Mouse (Mus musculus) lung, adult 2 months (tissue): ENCODE measurements around the gene Mrps18a. TPM values are rescaled to one million over a fixed set of nuclear protein-coding genes. Genes with fewer than 3 reads are reported as not detected.

ENCODE experiments used
- DNase-seq: peaks from one replicate; pipeline ENCODE4 v3.0.0; 2022
- H3K4me1 ChIP-seq: fragments of 200-500 bp; 2 replicates; pipeline ENCODE4 v1.6.1; 2011; ENCODE audit warnings: low read length; ENCODE audit not compliant: control insufficient read depth, insufficient read depth
- H3K4me3 ChIP-seq: fragments of 200-500 bp; replicated peaks from 2 replicates; pipeline ENCODE3; 2011; ENCODE audit warnings: low read depth, mild to moderate bottlenecking, control low read depth, low read length; ENCODE audit errors: extremely low read depth
- CTCF ChIP-seq: fragments of 200-500 bp; IDR thresholded peaks from 2 replicates; pipeline ENCODE4 v1.5.1; 2011; ENCODE audit warnings: mild to moderate bottlenecking, low read length, control low read depth; ENCODE audit not compliant: insufficient read depth
- POLR2A ChIP-seq: fragments of 200-500 bp; IDR thresholded peaks from 2 replicates; pipeline ENCODE4 v1.6.1; 2011; ENCODE audit warnings: low read depth, mild to moderate bottlenecking, control low read depth, low read length, borderline replicate concordance; ENCODE audit errors: extremely low read depth
- WGBS: fragments of 180-500 bp; shearing (Covaris S2); methylation state at CpG from one replicate; pipeline ENCODE4 v1.1.7; 2018; 5-methylcytosine and 5-hydroxymethylcytosine counted together
- polyA plus RNA-seq: library from polyadenylated mRNA; depleted of rRNA; stranded (reverse); fragments of >200 nt; gene quantifications from 2 replicates; pipeline ENCODE4 v1.2.3, GENCODE M21; 2012; rRNA removed

The Mrps18a gene
- 41.3 and 44.9 TPM in 2 replicates for polyA plus RNA-seq

- DNase-seq: peak; percentile 78
- H3K4me1 ChIP-seq: peaks cover 14% of the 10 kb centered on the region
- no peak for TF ChIP-seq CTCF
- TF ChIP-seq POLR2A: peak; percentile 78; the same call in 1 of the 2 replicates
- 5% methylated on average over 38 of the region's 38 CpGs for WGBS
- H3K4me3 ChIP-seq: peak within 1 kb of the TSS; percentile 87
Observed at GRCm38 (mm10) chr17:46110402-46111289, at the start of gene Mrps18a. Mrps18a (plus strand) TSS chr17:46110986.

GRCm38 (mm10) chr17:46063283-46063973 lies 47.4 kb upstream of the Mrps18a start:
- peaks cover 5% of the 10 kb centered on the region for H3K4me1 ChIP-seq
- no peak overlapping the region for H3K4me3 ChIP-seq
- TF ChIP-seq CTCF: no peak
- no peak for TF ChIP-seq POLR2A
- DNase-seq: peak; percentile 61
- 16% methylated on average over 10 of the region's 10 CpGs for WGBS

GRCm38 (mm10) chr17:46063974-46064312 lies 46.8 kb upstream of the Mrps18a start:
- 40% methylated on average over 6 of the region's 6 CpGs for WGBS

GRCm38 (mm10) chr17:46070046-46070445 lies 40.7 kb upstream of the Mrps18a start:
- H3K4me3 ChIP-seq: no peak overlapping the region
- no peak for TF ChIP-seq POLR2A
- TF ChIP-seq CTCF: no peak
- H3K4me1 ChIP-seq: peaks cover 11% of the 10 kb centered on the region

More at GRCm38 (mm10) chr17:46063974-46064312, 46.8 kb upstream of the Mrps18a start:
- Histone ChIP-seq H3K4me1 (peaks cover 5% of the 10 kb centered on the region), H3K4me3 (no peak overlapping the region)
- no peak for TF ChIP-seq CTCF
- no peak for TF ChIP-seq POLR2A
- DNase-seq: no peak

GRCm38 (mm10) chr17:46071531-46071930 lies 39.3 kb upstream of the Mrps18a start:
- peaks cover 12% of the 10 kb centered on the region for H3K4me1 ChIP-seq
- TF ChIP-seq CTCF (no peak), POLR2A (no peak)
- no peak for DNase-seq
- WGBS: 75% methylated on average over 3 of the region's 3 CpGs
- no peak overlapping the region for H3K4me3 ChIP-seq

More at GRCm38 (mm10) chr17:46070046-46070445, 40.7 kb upstream of the Mrps18a start:
- WGBS: 76% methylated on average over 9 of the region's 9 CpGs
- no peak for DNase-seq

- Histone ChIP-seq H3K4me1 (peaks cover 12% of the 10 kb centered on the region), H3K4me3 (no peak overlapping the region)
- peak; percentile 89 for DNase-seq
- WGBS: 6% methylated on average over 23 of the region's 23 CpGs
- no peak for TF ChIP-seq CTCF
- TF ChIP-seq POLR2A: no peak; the same call in 1 of the 2 replicates
Observed at GRCm38 (mm10) chr17:46073730-46074301, 37.0 kb upstream of the Mrps18a start.

GRCm38 (mm10) chr17:46074398-46075115 lies 36.2 kb upstream of the Mrps18a start:
- Histone ChIP-seq H3K4me3 (no peak overlapping the region), H3K4me1 (peaks cover 12% of the 10 kb centered on the region)
- no peak for DNase-seq
- 24% methylated on average over 7 of the region's 7 CpGs for WGBS
- no peak for TF ChIP-seq CTCF
- no peak for TF ChIP-seq POLR2A

GRCm38 (mm10) chr17:46075116-46075485 lies 35.7 kb upstream of the Mrps18a start:
- Histone ChIP-seq H3K4me1 (peaks cover 15% of the 10 kb centered on the region), H3K4me3 (no peak overlapping the region)
- peak; percentile 69 for DNase-seq
- 58% methylated on average over 3 of the region's 3 CpGs for WGBS
- TF ChIP-seq CTCF (peak; percentile 76), POLR2A (no peak)

GRCm38 (mm10) chr17:46075551-46076259 lies 35.1 kb upstream of the Mrps18a start:
- TF ChIP-seq CTCF: no peak
- 74% methylated on average over 5 of the region's 5 CpGs for WGBS

More at GRCm38 (mm10) chr17:46075551-46076259, 35.1 kb upstream of the Mrps18a start:
- Histone ChIP-seq H3K4me3 (no peak overlapping the region), H3K4me1 (peaks cover 16% of the 10 kb centered on the region)
- DNase-seq: no peak
